Mouse (Mus musculus): ENCODE measurements at regions not wholly inside any gene's neighbourhood (a gene's known extent, or its start where the extent isn't known, plus 50 kb on each side); places are given as distances from the start of the nearest gene placed in this dataset.

DNA sequence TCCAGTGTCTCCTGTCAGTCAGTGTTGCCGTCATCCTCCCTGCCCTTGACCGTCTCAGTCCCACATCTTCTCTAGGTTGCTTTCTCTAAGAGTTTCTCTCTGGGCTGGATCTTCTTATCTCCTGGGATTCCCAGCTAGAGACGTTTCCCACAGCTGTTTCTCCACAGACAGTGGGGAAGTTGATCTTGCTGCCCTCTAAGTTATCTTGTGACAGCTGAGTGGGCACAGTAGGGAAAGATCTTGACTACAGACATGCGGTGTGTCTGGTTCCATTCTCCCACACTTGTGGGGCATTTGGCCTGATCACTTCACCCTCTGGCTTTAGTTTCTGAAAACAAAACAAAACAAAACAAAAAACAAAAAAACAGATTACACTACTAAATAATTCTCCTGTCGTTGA, 165.2 kb upstream of the Tyw5 start:
- H3K4me2 ChIP-seq, result no peak overlapping the region
- peaks cover 11% of the 10 kb centered on the region; the same call in 1 of the 2 replicates for H3K9me3 ChIP-seq
- no peak overlapping the region for H3K27ac ChIP-seq
- no peaks in the 10 kb centered on the region for H3K4me1 ChIP-seq (replicated peaks)
- ATAC-seq (ENCODE audit: insufficient number of reproducible peaks, insufficient read depth, low FRiP score, low TSS enrichment, low read depth), result no peak
- H3K9ac ChIP-seq (replicated peaks), result no peak overlapping the region
- no peaks in the 10 kb centered on the region for H3K36me3 ChIP-seq
- 83% methylated on average over 5 of the region's 5 CpGs for WGBS
- no peaks in the 10 kb centered on the region for H3K27me3 ChIP-seq
- no peak overlapping the region for H3K4me3 ChIP-seq (replicated peaks)

DNA sequence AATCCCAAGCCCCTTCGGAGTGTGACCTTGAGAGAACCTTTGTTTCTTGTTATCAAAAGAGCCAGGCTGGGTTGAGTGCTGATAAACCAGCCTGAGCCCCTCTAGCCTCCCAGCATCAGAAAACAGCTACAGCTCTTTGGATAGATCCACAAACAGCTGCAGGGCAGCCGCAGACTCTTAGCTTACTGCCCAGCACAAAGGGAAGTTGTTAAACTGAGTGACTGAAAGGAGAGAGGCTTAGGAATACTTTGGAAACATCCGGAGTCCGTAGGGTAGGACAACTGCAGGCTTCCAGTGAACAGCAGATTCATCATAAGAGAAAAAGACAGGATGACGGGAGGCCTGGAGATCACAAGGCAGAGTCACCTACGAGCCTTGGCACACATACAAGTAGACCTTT, 166.9 kb upstream of the Tyw5 start:
- WGBS, result 75% methylated on average over 6 of the region's 6 CpGs
- Histone ChIP-seq H3K4me1 (replicated peaks) (peaks cover 5% of the 10 kb centered on the region; the same call in 1 of the 2 replicates), H3K9ac (replicated peaks) (no peak overlapping the region), H3K36me3 (no peaks in the 10 kb centered on the region), H3K27me3 (no peaks in the 10 kb centered on the region), H3K9me3 (0 out of 2 replicates have a peak, but pooled peaks cover under 1% of the 10 kb centered on the region), H3K4me2 (no peak overlapping the region), H3K27ac (no peak overlapping the region), H3K4me3 (replicated peaks) (no peak overlapping the region)
- no peak for ATAC-seq (ENCODE audit: insufficient number of reproducible peaks, insufficient read depth, low FRiP score, low TSS enrichment, low read depth)

DNA sequence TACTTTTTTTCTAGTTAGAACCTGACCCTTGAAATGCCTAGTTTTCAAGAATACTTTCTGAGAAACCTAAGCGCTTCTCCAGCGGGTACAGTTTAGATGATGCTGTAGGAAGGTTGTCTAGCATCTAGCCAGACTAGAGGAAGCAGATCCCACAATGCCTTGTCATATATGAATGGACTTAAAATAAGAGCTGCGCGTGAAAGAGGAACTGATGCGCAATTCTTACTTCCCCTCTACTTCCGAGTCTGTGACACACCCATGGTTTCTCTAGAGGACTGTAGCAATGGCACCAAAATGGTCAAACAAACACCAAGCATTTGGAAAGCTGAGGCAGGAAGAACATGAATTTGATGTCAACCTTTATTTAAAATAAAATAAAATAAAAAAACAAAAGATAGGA, 167.6 kb upstream of the Tyw5 start:
- Histone ChIP-seq H3K36me3 (no peaks in the 10 kb centered on the region), H3K27me3 (no peaks in the 10 kb centered on the region), H3K4me2 (no peak overlapping the region), H3K4me1 (replicated peaks) (peaks cover 6% of the 10 kb centered on the region; the same call in 1 of the 2 replicates), H3K27ac (no peak overlapping the region), H3K9ac (replicated peaks) (no peak overlapping the region), H3K4me3 (replicated peaks) (no peak overlapping the region), H3K9me3 (no peaks in the 10 kb centered on the region)
- no peak for ATAC-seq (ENCODE audit: insufficient number of reproducible peaks, insufficient read depth, low FRiP score, low TSS enrichment, low read depth)
- 98% methylated on average over 6 of the region's 6 CpGs for WGBS

DNA sequence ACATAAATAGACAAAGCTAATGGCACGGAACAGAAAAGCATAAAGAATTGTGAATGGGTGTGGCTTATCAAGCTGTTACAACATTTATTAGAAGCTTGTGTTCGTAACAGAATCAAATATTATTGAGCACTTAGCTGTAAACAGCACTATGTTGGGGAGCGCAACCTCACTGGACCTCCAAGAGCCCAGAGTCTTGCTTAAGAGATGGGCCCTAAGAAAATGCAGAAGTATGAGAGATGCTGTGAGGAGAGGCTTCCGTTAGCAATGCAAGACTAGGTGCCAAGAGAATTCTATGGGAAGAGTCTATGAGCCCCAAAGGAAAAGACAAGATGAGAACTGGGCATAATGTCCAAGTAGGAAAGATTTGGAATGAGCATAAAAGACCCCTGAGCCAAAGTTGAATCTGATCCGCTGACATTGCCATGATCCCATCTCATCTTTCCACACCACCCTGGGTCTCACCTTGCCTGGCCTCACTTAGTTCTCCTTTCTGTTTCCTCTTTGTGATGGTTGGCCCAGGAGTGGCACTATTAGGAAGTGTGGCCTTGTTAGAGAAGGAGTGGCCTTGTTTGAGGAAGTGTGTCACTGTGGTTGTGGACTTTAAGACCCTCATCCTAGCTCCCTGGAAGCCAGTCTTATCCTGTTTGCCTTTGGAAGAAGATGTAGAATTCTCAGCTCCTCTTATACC, 169.3 kb upstream of the Tyw5 start:
- Histone ChIP-seq H3K27me3 (no peaks in the 10 kb centered on the region), H3K4me1 (replicated peaks) (peaks cover 6% of the 10 kb centered on the region; the same call in 1 of the 2 replicates), H3K9ac (replicated peaks) (no peak overlapping the region), H3K4me2 (no peak overlapping the region), H3K27ac (no peak overlapping the region), H3K9me3 (no peaks in the 10 kb centered on the region), H3K4me3 (replicated peaks) (no peak overlapping the region), H3K36me3 (no peaks in the 10 kb centered on the region)
- 92% methylated on average over 5 of the region's 5 CpGs for WGBS
- no peak for ATAC-seq (ENCODE audit: insufficient number of reproducible peaks, insufficient read depth, low FRiP score, low TSS enrichment, low read depth)

DNA sequence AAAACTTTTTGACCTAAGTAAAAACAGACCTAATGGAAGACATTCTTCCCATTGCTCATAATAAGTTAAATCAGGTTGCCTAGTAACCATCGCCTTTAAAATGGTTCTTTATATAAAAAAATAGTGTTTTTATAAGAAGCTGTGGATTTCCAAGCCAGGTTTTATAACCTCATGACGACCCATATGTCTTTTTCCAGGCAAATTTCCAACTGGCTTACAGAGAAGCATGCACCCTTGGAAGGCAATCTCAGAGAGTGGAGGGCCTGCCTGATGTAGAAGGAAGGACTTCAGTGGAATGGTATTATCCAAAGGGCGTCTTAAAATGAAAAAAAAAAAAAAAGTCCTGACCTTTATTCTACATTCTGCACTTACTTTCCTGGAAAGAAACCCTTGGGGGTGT, 172.2 kb upstream of the Tyw5 start:
- H3K4me2 ChIP-seq, result no peak overlapping the region
- H3K4me1 ChIP-seq (replicated peaks), result peaks cover 6% of the 10 kb centered on the region; the same call in 1 of the 2 replicates
- H3K36me3 ChIP-seq, result no peaks in the 10 kb centered on the region
- H3K9me3 ChIP-seq, result no peaks in the 10 kb centered on the region
- H3K9ac ChIP-seq (replicated peaks), result no peak overlapping the region
- ATAC-seq (ENCODE audit: insufficient number of reproducible peaks, insufficient read depth, low FRiP score, low TSS enrichment, low read depth), result no peak
- H3K27me3 ChIP-seq, result no peaks in the 10 kb centered on the region
- H3K27ac ChIP-seq, result peak overlapping the region; percentile 56; the same call in 1 of the 2 replicates
- H3K4me3 ChIP-seq (replicated peaks), result no peak overlapping the region
- WGBS, result 63% methylated on average over 3 of the region's 3 CpGs

DNA sequence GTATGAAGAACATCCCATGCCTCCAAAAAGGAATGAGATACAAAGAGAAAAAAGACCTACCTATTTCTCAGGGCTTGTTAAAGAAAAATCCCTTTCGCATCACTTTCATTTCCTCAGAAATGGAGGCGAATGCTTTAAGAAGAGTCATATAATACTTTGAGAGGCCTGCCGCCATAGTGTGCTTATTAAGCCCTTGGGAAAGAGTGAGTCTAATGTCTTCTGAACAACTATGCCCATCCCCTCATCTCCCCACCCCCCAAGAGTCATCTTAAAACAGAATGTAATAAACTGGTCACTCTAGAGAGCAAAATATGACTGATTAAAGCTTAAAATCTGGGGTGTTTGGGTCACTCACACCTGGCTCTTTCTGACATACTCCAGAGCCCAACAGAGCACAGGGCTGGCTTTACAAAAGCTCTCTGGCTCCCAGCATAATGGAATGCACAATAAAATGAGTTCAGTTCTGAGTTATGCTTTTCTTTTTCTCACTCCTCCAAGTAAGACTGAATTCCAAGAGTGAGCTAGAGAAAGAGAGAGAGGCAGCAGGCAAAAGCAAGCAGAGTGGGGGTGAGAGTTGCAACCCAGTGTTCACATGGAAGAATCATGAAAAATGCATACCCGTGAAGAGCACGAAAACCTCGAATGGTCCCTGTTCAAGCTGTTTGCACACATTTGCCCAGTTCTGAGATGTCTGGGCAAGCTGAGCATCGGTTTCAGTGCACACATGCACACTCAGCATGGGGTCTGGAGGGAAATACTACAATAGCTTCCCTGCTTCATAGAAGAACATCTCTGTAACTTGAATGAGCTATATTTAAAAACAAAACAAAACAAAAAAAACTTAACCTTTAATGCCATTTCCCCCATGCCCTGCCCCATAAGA, 180.0 kb upstream of the Spats2l start:
- peak overlapping the region; percentile 1; the same call in 1 of the 2 replicates for H3K27ac ChIP-seq
- no peak overlapping the region for H3K4me2 ChIP-seq
- no peak overlapping the region for H3K9ac ChIP-seq (replicated peaks)
- no peaks in the 10 kb centered on the region for H3K27me3 ChIP-seq
- H3K4me3 ChIP-seq (replicated peaks), result no peak overlapping the region
- H3K36me3 ChIP-seq, result no peaks in the 10 kb centered on the region
- no peak for ATAC-seq (ENCODE audit: insufficient number of reproducible peaks, insufficient read depth, low FRiP score, low TSS enrichment, low read depth)
- 71% methylated on average over 7 of the region's 7 CpGs for WGBS
- peaks cover 18% of the 10 kb centered on the region; the same call in 1 of the 2 replicates for H3K4me1 ChIP-seq (replicated peaks)
- peaks cover 2% of the 10 kb centered on the region; the same call in 1 of the 2 replicates for H3K9me3 ChIP-seq

DNA sequence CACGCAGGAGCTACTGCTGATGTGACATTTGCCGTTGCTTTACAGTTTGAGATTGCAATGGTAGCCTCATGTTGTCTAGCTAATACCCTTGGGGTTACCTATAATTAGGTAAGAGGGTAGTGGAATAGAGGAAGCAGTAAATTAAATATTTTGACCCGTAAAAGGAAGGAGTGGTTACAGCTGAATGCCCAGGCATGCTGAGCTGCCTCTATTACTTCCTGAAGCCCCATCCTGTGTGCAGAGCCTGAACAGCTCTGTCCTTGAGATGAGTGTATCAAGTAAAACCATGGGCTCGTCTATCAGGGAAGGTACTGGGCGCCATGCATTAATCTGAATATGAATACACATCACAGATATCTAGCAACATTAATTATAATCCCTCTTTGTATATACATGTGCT, 179.1 kb upstream of the Spats2l start:
- WGBS, result 43% methylated on average over 5 of the region's 5 CpGs
- no peak overlapping the region for H3K9ac ChIP-seq (replicated peaks)
- no peaks in the 10 kb centered on the region for H3K27me3 ChIP-seq
- H3K4me1 ChIP-seq (replicated peaks), result peaks cover 18% of the 10 kb centered on the region; the same call in 1 of the 2 replicates
- H3K36me3 ChIP-seq, result no peaks in the 10 kb centered on the region
- no peak overlapping the region for H3K4me2 ChIP-seq
- no peak for ATAC-seq (ENCODE audit: insufficient number of reproducible peaks, insufficient read depth, low FRiP score, low TSS enrichment, low read depth)
- no peak overlapping the region for H3K4me3 ChIP-seq (replicated peaks)
- H3K27ac ChIP-seq, result no peak overlapping the region
- no peaks in the 10 kb centered on the region for H3K9me3 ChIP-seq

DNA sequence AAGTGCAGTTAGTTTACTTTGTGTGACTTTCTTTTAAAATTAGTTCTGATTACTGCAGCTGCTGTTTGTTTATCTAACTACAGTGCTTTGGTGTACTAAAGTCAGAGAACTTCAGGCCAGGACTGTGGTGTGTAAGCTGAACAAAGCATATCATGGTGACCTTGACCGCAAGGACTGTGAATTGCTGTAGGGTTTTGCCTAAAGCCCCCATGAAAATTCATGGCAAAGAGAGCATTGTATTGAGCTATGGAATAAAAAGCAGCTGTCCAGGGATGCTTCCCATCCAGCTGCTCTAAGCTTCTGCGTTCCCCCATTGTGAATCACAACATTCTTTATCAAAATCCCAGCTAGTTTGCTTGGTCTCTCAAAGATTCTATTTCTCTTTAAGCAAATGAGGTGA, 173.0 kb upstream of the Spats2l start:
- peaks cover 5% of the 10 kb centered on the region; the same call in 1 of the 2 replicates for H3K4me1 ChIP-seq (replicated peaks)
- H3K4me2 ChIP-seq, result no peak overlapping the region
- no peaks in the 10 kb centered on the region for H3K36me3 ChIP-seq
- no peak overlapping the region for H3K9ac ChIP-seq (replicated peaks)
- ATAC-seq (ENCODE audit: insufficient number of reproducible peaks, insufficient read depth, low FRiP score, low TSS enrichment, low read depth), result no peak
- 83% methylated on average over 2 of the region's 2 CpGs for WGBS
- H3K9me3 ChIP-seq, result no peaks in the 10 kb centered on the region
- H3K27me3 ChIP-seq, result no peaks in the 10 kb centered on the region
- H3K4me3 ChIP-seq (replicated peaks), result no peak overlapping the region
- H3K27ac ChIP-seq, result no peak overlapping the region

DNA sequence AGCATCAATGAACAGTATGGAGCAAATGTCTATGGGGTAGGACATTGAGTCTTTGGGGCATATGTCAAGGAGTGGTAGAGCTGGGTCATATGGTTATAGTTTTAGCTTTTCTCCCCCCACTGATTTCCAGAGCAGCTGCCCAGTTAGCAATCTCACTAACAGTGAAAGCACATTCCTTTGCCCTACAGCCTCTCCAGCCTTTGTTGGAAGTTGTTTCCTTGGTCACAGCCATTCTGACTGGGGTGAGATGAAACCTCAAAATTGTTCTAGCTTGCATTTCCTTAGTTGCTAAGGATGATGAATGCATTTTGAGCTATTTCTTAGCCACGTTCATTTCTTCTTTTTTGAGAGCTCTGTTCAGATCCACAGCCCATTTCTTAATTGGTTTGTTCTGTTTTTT, 168.4 kb upstream of the Spats2l start:
- WGBS, result 72% methylated on average over 1 of the region's 1 CpGs
- Histone ChIP-seq H3K9me3 (no peaks in the 10 kb centered on the region), H3K4me2 (no peak overlapping the region), H3K36me3 (no peaks in the 10 kb centered on the region), H3K4me1 (replicated peaks) (peaks cover 28% of the 10 kb centered on the region), H3K27me3 (no peaks in the 10 kb centered on the region), H3K4me3 (replicated peaks) (no peak overlapping the region), H3K9ac (replicated peaks) (no peak overlapping the region), H3K27ac (peak overlapping the region; percentile 76)
- no peak for ATAC-seq (ENCODE audit: insufficient number of reproducible peaks, insufficient read depth, low FRiP score, low TSS enrichment, low read depth)

DNA sequence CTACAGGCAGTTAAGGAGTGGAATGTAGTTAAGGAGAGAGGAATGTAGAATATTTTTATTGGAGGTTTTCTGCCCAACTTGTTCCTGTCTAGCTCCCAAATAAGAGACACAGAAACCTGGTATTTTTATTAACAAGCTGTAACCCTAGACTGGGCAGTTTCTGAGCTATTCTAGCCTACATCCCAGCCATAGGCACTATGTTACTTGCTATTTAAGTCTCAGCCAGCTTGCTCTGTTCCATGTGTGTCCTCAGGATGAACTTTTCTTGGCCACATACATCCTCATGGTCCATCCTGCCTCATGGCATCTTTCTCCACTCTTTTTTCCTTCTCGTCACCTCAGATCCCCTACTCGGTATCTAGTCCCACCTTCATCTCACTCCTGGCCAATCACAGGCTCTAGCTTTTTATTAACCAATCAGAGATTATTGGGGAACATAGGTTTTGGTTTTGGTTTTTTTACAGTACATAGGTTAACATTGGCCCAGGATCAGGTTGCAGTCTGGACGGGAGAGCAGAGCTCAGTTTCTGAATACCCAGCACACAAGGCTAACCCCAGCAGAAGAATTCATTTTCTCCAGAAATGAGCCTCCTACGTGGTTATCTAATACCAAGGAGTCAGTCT, 167.8 kb upstream of the Spats2l start:
- ATAC-seq (ENCODE audit: insufficient number of reproducible peaks, insufficient read depth, low FRiP score, low TSS enrichment, low read depth), result peak; percentile 84
- Histone ChIP-seq H3K36me3 (no peaks in the 10 kb centered on the region), H3K9ac (replicated peaks) (no peak overlapping the region), H3K27ac (peak overlapping the region; percentile 76), H3K9me3 (no peaks in the 10 kb centered on the region), H3K4me1 (replicated peaks) (peaks cover 28% of the 10 kb centered on the region), H3K4me2 (peak overlapping the region; percentile 24), H3K4me3 (replicated peaks) (no peak overlapping the region), H3K27me3 (no peaks in the 10 kb centered on the region)
- 44% methylated on average over 4 of the region's 4 CpGs for WGBS

DNA sequence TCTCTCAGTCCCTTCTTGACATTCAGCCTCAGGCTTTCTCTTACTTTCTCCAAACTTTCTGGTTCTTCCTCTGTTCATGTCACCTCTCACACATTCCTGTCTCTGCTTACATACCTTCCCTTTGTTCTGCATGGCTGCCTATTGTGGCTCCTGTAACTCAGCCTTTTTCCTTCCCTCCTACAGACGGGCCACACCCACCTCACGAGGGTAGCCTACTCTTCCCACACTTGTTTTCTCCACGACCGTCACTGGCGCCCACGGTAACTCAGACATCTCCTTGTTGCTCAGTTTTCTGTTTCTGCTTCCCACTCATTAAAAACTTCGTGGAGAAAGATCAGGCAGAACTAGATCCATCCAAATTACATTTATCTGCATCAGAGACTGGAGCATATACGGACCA, 166.9 kb upstream of the Spats2l start:
- H3K4me3 ChIP-seq (replicated peaks), result no peak overlapping the region
- peaks cover 28% of the 10 kb centered on the region for H3K4me1 ChIP-seq (replicated peaks)
- H3K27ac ChIP-seq, result 0 out of 2 replicates have a peak overlapping the region, but pooled peaks have one; percentile 56
- H3K27me3 ChIP-seq, result no peaks in the 10 kb centered on the region
- ATAC-seq (ENCODE audit: insufficient number of reproducible peaks, insufficient read depth, low FRiP score, low TSS enrichment, low read depth), result no peak
- H3K4me2 ChIP-seq, result no peak overlapping the region
- no peaks in the 10 kb centered on the region for H3K9me3 ChIP-seq
- 74% methylated on average over 8 of the region's 8 CpGs for WGBS
- H3K9ac ChIP-seq (replicated peaks), result no peak overlapping the region
- H3K36me3 ChIP-seq, result no peaks in the 10 kb centered on the region

Data from limb, embryonic 12.5 days (tissue).